Mouse (Mus musculus) ES-Bruce4 (cell line): ENCODE measurements around the gene 5530401A14Rik. TPM values are rescaled to one million over a fixed set of nuclear protein-coding genes. Genes with fewer than 3 reads are reported as not detected.

Experiments
- H3K27ac ChIP-seq: 2 replicates; pipeline ENCODE4 v1.5.1; 2012; ENCODE audit warnings: low read length, inconsistent platforms; ENCODE audit not compliant: insufficient read depth
- H3K27me3 ChIP-seq: 2 replicates; pipeline ENCODE4 v1.6.1; 2012; ENCODE audit warnings: mild to moderate bottlenecking, low read length, inconsistent platforms; ENCODE audit not compliant: control insufficient read depth, poor library complexity, insufficient read depth, severe bottlenecking
- H3K36me3 ChIP-seq: 2 replicates; pipeline ENCODE4 v1.6.1; 2012; ENCODE audit warnings: inconsistent platforms, mild to moderate bottlenecking, low read length, moderate library complexity; ENCODE audit not compliant: control insufficient read depth, poor library complexity, insufficient read depth, severe bottlenecking
- H3K4me1 ChIP-seq: one replicate; pipeline ENCODE4 v1.8.1; 2011; ENCODE audit warnings: low read length; ENCODE audit not compliant: control insufficient read depth, insufficient read depth
- H3K4me3 ChIP-seq: 2 replicates; pipeline ENCODE4 v1.5.1; 2011; ENCODE audit warnings: low read depth, mild to moderate bottlenecking, low read length
- H3K9ac ChIP-seq: 2 replicates; pipeline ENCODE4 v1.6.1; 2012; ENCODE audit warnings: low read depth, mild to moderate bottlenecking, inconsistent platforms; ENCODE audit not compliant: poor library complexity, severe bottlenecking
- H3K9me3 ChIP-seq: replicated peaks from 2 replicates; pipeline ENCODE4 v1.6.1; 2012; ENCODE audit warnings: mild to moderate bottlenecking, low read length, inconsistent platforms; ENCODE audit not compliant: control insufficient read depth, poor library complexity, insufficient read depth, severe bottlenecking
- CTCF ChIP-seq: IDR thresholded peaks from one replicate; pipeline ENCODE4 v1.8.1; 2011; ENCODE audit warnings: low read depth, low read length
- EP300 ChIP-seq: IDR thresholded peaks from 2 replicates; pipeline ENCODE4 v1.6.1; 2011; ENCODE audit warnings: low read depth, low read length; ENCODE audit not compliant: insufficient read depth
- POLR2A ChIP-seq: IDR thresholded peaks from one replicate; pipeline ENCODE4 v1.8.1; 2011; ENCODE audit warnings: low read length; ENCODE audit not compliant: insufficient read depth
- polyA plus RNA-seq: library from polyadenylated mRNA; stranded (reverse); fragments of >200 nt; gene quantifications from 2 replicates; pipeline ENCODE4 v1.2.4, GENCODE M21; 2011; ENCODE audit warnings: low read depth; ENCODE audit not compliant: missing spikeins, insufficient read depth, insufficient read length

The 5530401A14Rik gene
- polyA plus RNA-seq, 1 experiment: not detected

- Histone ChIP-seq H3K27me3 (no peaks in the 10 kb centered on the region; the same call in 1 of the 2 replicates), H3K27ac (no peak overlapping the region), H3K4me1 (no peaks in the 10 kb centered on the region), H3K4me3 (no peak overlapping the region), H3K36me3 (no peaks in the 10 kb centered on the region), H3K9me3 (no peaks in the 10 kb centered on the region), H3K9ac (no peak overlapping the region)
- no peak for TF ChIP-seq POLR2A
- no peak for TF ChIP-seq CTCF
- TF ChIP-seq EP300: no peak
These were observed 15.3 kb upstream of the 5530401A14Rik start for GRCm38 (mm10) chr11:81845010-81845685.

DNA sequence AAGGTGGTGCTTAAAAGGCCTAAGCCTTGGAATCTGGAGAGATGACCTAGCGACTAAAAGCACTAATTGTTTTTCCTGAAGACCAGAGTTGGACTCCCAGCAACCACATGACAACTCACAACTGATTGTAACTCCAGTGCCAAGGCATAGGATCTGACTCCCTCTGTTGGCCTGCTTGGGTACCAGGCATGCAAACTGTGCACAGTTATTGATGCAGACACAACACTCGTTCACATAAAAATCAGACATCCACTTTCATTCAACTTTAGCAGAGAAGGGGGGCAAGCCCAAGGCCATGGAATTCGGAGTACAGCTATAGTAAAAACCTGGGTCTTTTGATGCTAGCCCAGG lies 14.8 kb upstream of the 5530401A14Rik start:
- Histone ChIP-seq H3K9me3 (no peaks in the 10 kb centered on the region), H3K36me3 (no peaks in the 10 kb centered on the region), H3K9ac (no peak overlapping the region), H3K27me3 (no peaks in the 10 kb centered on the region; the same call in 1 of the 2 replicates), H3K4me3 (no peak overlapping the region), H3K4me1 (no peaks in the 10 kb centered on the region), H3K27ac (no peak overlapping the region)
- TF ChIP-seq CTCF: no peak
- TF ChIP-seq EP300: no peak
- no peak for TF ChIP-seq POLR2A

GRCm38 (mm10) chr11:81847773-81848490 lies 12.5 kb upstream of the 5530401A14Rik start:
- H3K4me1 ChIP-seq: no peaks in the 10 kb centered on the region
- H3K27me3 ChIP-seq: no peaks in the 10 kb centered on the region; the same call in 1 of the 2 replicates
- H3K36me3 ChIP-seq: no peaks in the 10 kb centered on the region
- no peaks in the 10 kb centered on the region for H3K9me3 ChIP-seq
- TF ChIP-seq EP300 (no peak), CTCF (no peak), POLR2A (no peak)
- H3K27ac ChIP-seq: no peak overlapping the region
- H3K4me3 ChIP-seq: no peak overlapping the region
- no peak overlapping the region for H3K9ac ChIP-seq

DNA sequence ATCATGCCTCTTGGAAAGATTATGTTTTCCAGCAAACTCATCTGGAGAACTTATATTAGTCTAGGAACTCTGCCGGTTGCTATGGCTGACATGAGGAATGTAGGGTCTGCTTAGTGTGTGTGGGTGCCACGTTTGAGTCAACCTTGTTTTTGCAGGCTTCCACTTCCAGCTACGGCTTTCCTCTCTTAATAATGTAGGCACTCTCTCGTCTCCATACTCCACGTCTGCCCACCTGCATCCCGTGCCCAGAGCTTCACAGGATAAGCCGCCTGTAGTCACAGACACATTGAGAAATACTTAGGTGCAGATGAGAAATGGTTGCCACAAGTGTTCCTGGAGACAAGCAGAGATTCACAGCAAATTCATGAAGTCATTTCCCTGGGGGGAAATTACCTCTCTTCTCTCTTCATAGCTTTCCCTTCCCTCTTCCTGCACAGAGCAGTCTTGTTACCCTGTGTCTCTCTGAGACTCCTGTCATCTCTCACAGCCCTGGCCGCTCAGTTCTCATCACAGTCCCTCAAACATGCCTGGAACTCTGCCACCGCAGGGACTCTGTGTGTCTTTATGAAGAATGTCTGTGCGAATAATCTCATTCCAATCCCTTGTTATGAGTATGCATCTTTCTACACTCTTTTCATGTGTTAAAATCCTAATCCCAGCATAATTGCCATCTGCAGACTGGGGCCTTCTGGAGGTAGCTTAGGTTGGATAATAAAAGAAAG lies 5.3 kb downstream of the 5530401A14Rik start:
- no peaks in the 10 kb centered on the region for H3K4me1 ChIP-seq
- H3K27ac ChIP-seq: no peak overlapping the region
- H3K27me3 ChIP-seq: no peaks in the 10 kb centered on the region
- H3K9me3 ChIP-seq: no peaks in the 10 kb centered on the region
- H3K9ac ChIP-seq: no peak overlapping the region
- no peak overlapping the region for H3K4me3 ChIP-seq
- H3K36me3 ChIP-seq: no peaks in the 10 kb centered on the region
- TF ChIP-seq EP300: no peak
- no peak for TF ChIP-seq POLR2A
- TF ChIP-seq CTCF: no peak

- Histone ChIP-seq H3K4me1 (no peaks in the 10 kb centered on the region), H3K9ac (no peak overlapping the region), H3K27me3 (peaks cover 1% of the 10 kb centered on the region; the same call in 1 of the 2 replicates), H3K27ac (no peak overlapping the region), H3K4me3 (no peak overlapping the region), H3K9me3 (no peaks in the 10 kb centered on the region), H3K36me3 (no peaks in the 10 kb centered on the region)
- TF ChIP-seq CTCF (no peak), EP300 (no peak), POLR2A (no peak)
These were observed 11.2 kb downstream of the 5530401A14Rik start for GRCm38 (mm10) chr11:81871506-81872213.

DNA sequence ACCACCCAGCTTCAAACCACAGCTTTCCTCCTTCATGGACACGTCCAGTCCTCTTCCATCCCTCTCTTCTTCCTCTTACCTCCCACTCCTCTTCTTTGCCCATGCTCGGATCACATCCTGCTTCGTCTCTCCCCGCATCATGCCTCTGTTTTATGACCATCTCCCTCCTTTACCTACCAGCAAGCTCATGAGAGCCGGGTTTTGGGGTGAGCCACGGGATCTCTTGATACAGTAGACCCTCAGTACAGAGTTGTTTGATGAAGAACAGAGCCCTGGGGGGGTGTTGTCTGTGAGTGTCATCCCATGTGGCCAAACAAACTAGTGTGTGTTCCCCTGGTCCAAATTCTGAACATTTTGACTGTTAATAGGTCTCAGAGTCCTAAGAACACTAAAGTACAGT lies 36.0 kb downstream of the 5530401A14Rik start:
- no peaks in the 10 kb centered on the region for H3K4me1 ChIP-seq
- H3K27me3 ChIP-seq: peaks cover 8% of the 10 kb centered on the region
- no peaks in the 10 kb centered on the region for H3K36me3 ChIP-seq
- H3K9ac ChIP-seq: no peak overlapping the region
- no peaks in the 10 kb centered on the region for H3K9me3 ChIP-seq
- TF ChIP-seq POLR2A (no peak), EP300 (no peak), CTCF (no peak)
- H3K27ac ChIP-seq: no peak overlapping the region
- no peak overlapping the region for H3K4me3 ChIP-seq
